ENCODE assay signal across 16 mouse cellular contexts in the genomic region with DNA sequence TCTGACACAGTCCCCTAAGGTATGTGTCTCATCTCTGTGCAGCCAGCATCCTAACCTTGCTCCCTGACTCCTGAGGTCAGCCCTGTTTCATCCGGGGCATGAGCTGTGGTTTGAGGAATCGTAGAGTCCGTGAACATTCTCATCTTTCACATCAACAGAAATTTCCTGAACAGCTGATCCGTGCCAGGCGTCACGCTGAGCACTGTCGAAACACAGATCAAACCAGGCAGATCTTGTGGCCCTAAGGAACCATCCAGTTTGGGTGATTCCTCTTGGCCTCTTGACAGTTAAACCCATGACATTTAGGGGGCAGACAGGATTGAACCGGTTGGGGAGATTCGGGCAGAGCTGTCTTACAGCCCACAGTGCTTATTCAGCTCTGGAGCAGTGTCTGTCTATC.
"Had no signal": no experiment of that assay in that cellular context is flagged by ENCODE, and none has a peak within 500 bp of the region (broad histone marks: within the 10 kb centered on the region; RNA-seq: fewer than 3 reads in every experiment).

No protein-coding gene starts in this region.

- H3K27ac ChIP-seq: kidney, postnatal 0 days; left cerebral cortex, adult 2 months; limb, embryonic 12.5 days; liver, embryonic 14.5 days; midbrain, embryonic 10.5 days; neural tube, embryonic 15.5 days had no signal

- DNase-seq: kidney, adult 8-10 months; kidney, postnatal 4 days; lung, adult 18-20 months; lung, postnatal 4 days; midbrain, embryonic 14.5 days; right cerebral cortex, postnatal 4 days; spleen, adult 18-20 months; thymus, postnatal 36 days had no signal

- H3K36me3 ChIP-seq: limb, embryonic 12.5 days; midbrain, embryonic 10.5 days; neural tube, embryonic 15.5 days had no signal

- H3K4me3 ChIP-seq: layer of hippocampus, adult 2 months; left cerebral cortex, adult 2 months; limb, embryonic 12.5 days; midbrain, embryonic 10.5 days; myocyte; neural tube, embryonic 15.5 days had no signal

- H3K27me3 ChIP-seq: limb, embryonic 12.5 days; neural tube, embryonic 15.5 days had no signal
